Mouse (Mus musculus): ENCODE results near the gene Pck2. TPM values are rescaled to one million over a fixed set of nuclear protein-coding genes. Genes with fewer than 3 reads are reported as not detected.

Gene Pck2
- polyA plus RNA-seq, 1 experiment from 2014 or later = 35.5 TPM

GRCm38 (mm10) chr14:55590748-55591330, 50.8 kb downstream of the Pck2 start, which contains the start of gene Psme2:
Gene Psme2, minus strand, starts transcription at chr14:55591113.
- Histone ChIP-seq H3K4me3 (peak within 1 kb of the TSS; percentile 82), H3K27me3 (replicated peaks) (no peaks in the 10 kb centered on the region), H3K9ac (peak within 1 kb of the TSS; percentile 92), H3K4me2 (peak within 1 kb of the TSS; percentile 93), H3K9me3 (replicated peaks) (no peaks in the 10 kb centered on the region), H3K36me3 (peaks cover 51% of the 10 kb centered on the region), H3K4me1 (peaks cover 66% of the 10 kb centered on the region), H3K27ac (peak within 1 kb of the TSS; percentile 94)
- WGBS (ENCODE audit: insufficient replicate concordance) = under 1% methylated on average over 22 of the region's 22 CpGs
- peak; percentile 86 for ATAC-seq

GRCm38 (mm10) chr14:55591331-55591891, 51.3 kb downstream of the Pck2 start, which contains the start of gene Rnf31:
Gene Rnf31, plus strand, starts transcription at chr14:55591708.
- Histone ChIP-seq H3K27me3 (replicated peaks) (no peaks in the 10 kb centered on the region), H3K4me2 (peak within 1 kb of the TSS; percentile 93), H3K9me3 (replicated peaks) (no peaks in the 10 kb centered on the region), H3K36me3 (peaks cover 57% of the 10 kb centered on the region), H3K4me3 (peak within 1 kb of the TSS; percentile 82), H3K9ac (peak within 1 kb of the TSS; percentile 92), H3K4me1 (peaks cover 60% of the 10 kb centered on the region), H3K27ac (peak within 1 kb of the TSS; percentile 94)
- under 1% methylated on average over 33 of the region's 33 CpGs for WGBS (ENCODE audit: insufficient replicate concordance)
- ATAC-seq = peak; percentile 91

- H3K27me3 ChIP-seq (replicated peaks) = no peaks in the 10 kb centered on the region
- no peaks in the 10 kb centered on the region for H3K9me3 ChIP-seq (replicated peaks)
- peaks cover 60% of the 10 kb centered on the region for H3K36me3 ChIP-seq
- peak overlapping the region; percentile 94 for H3K27ac ChIP-seq
- 4% methylated on average over 16 of the region's 16 CpGs for WGBS (ENCODE audit: insufficient replicate concordance)
- H3K4me1 ChIP-seq = peaks cover 52% of the 10 kb centered on the region
- H3K4me2 ChIP-seq = peak overlapping the region; percentile 93
- H3K4me3 ChIP-seq = peak overlapping the region; percentile 82
- ATAC-seq = no peak
- peak overlapping the region; percentile 92 for H3K9ac ChIP-seq
Measured at GRCm38 (mm10) chr14:55592226-55592625, 52.2 kb downstream of the Pck2 start.

GRCm38 (mm10) chr14:55596036-55596690, 56.1 kb downstream of the Pck2 start:
- Histone ChIP-seq H3K4me2 (no peak overlapping the region), H3K9ac (no peak overlapping the region), H3K4me3 (no peak overlapping the region), H3K9me3 (replicated peaks) (no peaks in the 10 kb centered on the region), H3K27me3 (replicated peaks) (no peaks in the 10 kb centered on the region), H3K27ac (0 out of 2 replicates have a peak overlapping the region, but pooled peaks have one; percentile 12), H3K36me3 (peaks cover 76% of the 10 kb centered on the region), H3K4me1 (peaks cover 24% of the 10 kb centered on the region)
- WGBS (ENCODE audit: insufficient replicate concordance) = 87% methylated on average over 13 of the region's 13 CpGs
- no peak for ATAC-seq

- H3K27ac ChIP-seq = no peak overlapping the region
- 92% methylated on average over 21 of the region's 21 CpGs for WGBS (ENCODE audit: insufficient replicate concordance)
- no peaks in the 10 kb centered on the region for H3K9me3 ChIP-seq (replicated peaks)
- H3K9ac ChIP-seq = no peak overlapping the region
- H3K4me2 ChIP-seq = no peak overlapping the region
- H3K4me1 ChIP-seq = peaks cover 21% of the 10 kb centered on the region
- no peak overlapping the region for H3K4me3 ChIP-seq
- peaks cover 96% of the 10 kb centered on the region for H3K36me3 ChIP-seq
- ATAC-seq = no peak
- no peaks in the 10 kb centered on the region for H3K27me3 ChIP-seq (replicated peaks)
Measured at GRCm38 (mm10) chr14:55598521-55599390, 58.7 kb downstream of the Pck2 start.

Other genes starting within 250 kb of the Pck2 start
- gene Dhrs4, start 61.5 kb upstream of the Pck2 start, polyA plus RNA-seq (2016; fragmentation: Nextera tagmentation; extraction: Ambion mirVana) = 76.6 and 77.0 TPM in 2 replicates
- gene Carmil3, start 49.6 kb upstream of the Pck2 start, polyA plus RNA-seq (2016; fragmentation: Nextera tagmentation; extraction: Ambion mirVana) = 0.91 and 1.8 TPM in 2 replicates
- 0.13 TPM in 1 of 2 replicates, not detected in the other for gene Cpne6, start 29.8 kb upstream of the Pck2 start, polyA plus RNA-seq (2016; fragmentation: Nextera tagmentation; extraction: Ambion mirVana)
- not detected in 2 replicates for gene Nrl, start 15.3 kb upstream of the Pck2 start, polyA plus RNA-seq (2016; fragmentation: Nextera tagmentation; extraction: Ambion mirVana)
- 57.1 and 60.3 TPM in 2 replicates for gene Dcaf11, start 19.7 kb downstream of the Pck2 start, polyA plus RNA-seq (2016; fragmentation: Nextera tagmentation; extraction: Ambion mirVana)
- 1.9 and 2.7 TPM in 2 replicates for gene A730061H03Rik, start 20.1 kb downstream of the Pck2 start, polyA plus RNA-seq (2016; fragmentation: Nextera tagmentation; extraction: Ambion mirVana)
- 0.63 and 0.75 TPM in 2 replicates for gene Fitm1, start 35.4 kb downstream of the Pck2 start, polyA plus RNA-seq (2016; fragmentation: Nextera tagmentation; extraction: Ambion mirVana)
- gene Psme1, start 37.9 kb downstream of the Pck2 start, polyA plus RNA-seq (2016; fragmentation: Nextera tagmentation; extraction: Ambion mirVana) = 108 and 111 TPM in 2 replicates
- gene Emc9, start 45.0 kb downstream of the Pck2 start, polyA plus RNA-seq (2016; fragmentation: Nextera tagmentation; extraction: Ambion mirVana) = 28.7 and 32.9 TPM in 2 replicates
- gene Psme2, start 50.8 kb downstream of the Pck2 start, polyA plus RNA-seq (2016; fragmentation: Nextera tagmentation; extraction: Ambion mirVana) = 221 and 222 TPM in 2 replicates
- gene Rnf31, start 51.4 kb downstream of the Pck2 start, polyA plus RNA-seq (2016; fragmentation: Nextera tagmentation; extraction: Ambion mirVana) = 14.2 and 15.7 TPM in 2 replicates
- gene Irf9, start 63.3 kb downstream of the Pck2 start, polyA plus RNA-seq (2016; fragmentation: Nextera tagmentation; extraction: Ambion mirVana) = 14.4 and 15.3 TPM in 2 replicates
- gene Rec8, start 77.8 kb downstream of the Pck2 start, polyA plus RNA-seq (2016; fragmentation: Nextera tagmentation; extraction: Ambion mirVana) = 1.8 and 3.2 TPM in 2 replicates
- 46.0 and 48.8 TPM in 2 replicates for gene Ipo4, start 95.7 kb downstream of the Pck2 start, polyA plus RNA-seq (2016; fragmentation: Nextera tagmentation; extraction: Ambion mirVana)
- gene Gm49378, start 97.6 kb downstream of the Pck2 start, polyA plus RNA-seq (2016; fragmentation: Nextera tagmentation; extraction: Ambion mirVana) = 1.8 and 2.8 TPM in 2 replicates
- 64.9 and 69.7 TPM in 2 replicates for gene Tm9sf1, start 103.5 kb downstream of the Pck2 start, polyA plus RNA-seq (2016; fragmentation: Nextera tagmentation; extraction: Ambion mirVana)
- gene Tssk4, start 109.9 kb downstream of the Pck2 start, polyA plus RNA-seq (2016; fragmentation: Nextera tagmentation; extraction: Ambion mirVana) = 0.18 and 0.30 TPM in 2 replicates
- gene Mdp1, start 120.2 kb downstream of the Pck2 start, polyA plus RNA-seq (2016; fragmentation: Nextera tagmentation; extraction: Ambion mirVana) = 27.5 and 28.1 TPM in 2 replicates
- gene Gmpr2, start 131.7 kb downstream of the Pck2 start, polyA plus RNA-seq (2016; fragmentation: Nextera tagmentation; extraction: Ambion mirVana) = 36.8 and 39.1 TPM in 2 replicates
- 322 and 329 TPM in 2 replicates for gene Nedd8, start 131.9 kb downstream of the Pck2 start, polyA plus RNA-seq (2016; fragmentation: Nextera tagmentation; extraction: Ambion mirVana)
- 31.9 and 32.2 TPM in 2 replicates for gene Tinf2, start 141.6 kb downstream of the Pck2 start, polyA plus RNA-seq (2016; fragmentation: Nextera tagmentation; extraction: Ambion mirVana)
- gene Tgm1, start 173.7 kb downstream of the Pck2 start, polyA plus RNA-seq (2016; fragmentation: Nextera tagmentation; extraction: Ambion mirVana) = 1.6 and 2.1 TPM in 2 replicates
- gene Rabggta, start 182.0 kb downstream of the Pck2 start, polyA plus RNA-seq (2016; fragmentation: Nextera tagmentation; extraction: Ambion mirVana) = 18.3 and 18.9 TPM in 2 replicates
- gene Dhrs1, start 205.4 kb downstream of the Pck2 start, polyA plus RNA-seq (2016; fragmentation: Nextera tagmentation; extraction: Ambion mirVana) = 34.3 and 35.2 TPM in 2 replicates
- gene Nop9, start 205.4 kb downstream of the Pck2 start, polyA plus RNA-seq (2016; fragmentation: Nextera tagmentation; extraction: Ambion mirVana) = 56.0 and 59.4 TPM in 2 replicates
- gene Cideb, start 218.2 kb downstream of the Pck2 start, polyA plus RNA-seq (2016; fragmentation: Nextera tagmentation; extraction: Ambion mirVana) = 10.7 and 11.2 TPM in 2 replicates
- gene Ltb4r2, start 221.2 kb downstream of the Pck2 start, polyA plus RNA-seq (2016; fragmentation: Nextera tagmentation; extraction: Ambion mirVana) = 1.3 and 1.8 TPM in 2 replicates
- 3.1 and 3.6 TPM in 2 replicates for gene Ltb4r1, start 225.7 kb downstream of the Pck2 start, polyA plus RNA-seq (2016; fragmentation: Nextera tagmentation; extraction: Ambion mirVana)
- gene Adcy4, start 243.8 kb downstream of the Pck2 start, polyA plus RNA-seq (2016; fragmentation: Nextera tagmentation; extraction: Ambion mirVana) = 2.9 and 3.6 TPM in 2 replicates
- gene Ripk3, start 248.6 kb downstream of the Pck2 start, polyA plus RNA-seq (2016; fragmentation: Nextera tagmentation; extraction: Ambion mirVana) = 29.1 and 30.0 TPM in 2 replicates